Mouse (Mus musculus) midbrain, embryonic 13.5 days (tissue): Measurements from ENCODE around the gene Srl. TPM values are rescaled to one million over a fixed set of nuclear protein-coding genes. Genes with fewer than 3 reads are reported as not detected.

ENCODE experiments used
- ATAC-seq: fragments of 200-750 bp; cut with Nextera tagmentation; 2 replicates; pipeline ENCODE4 v1.8.0; 2017; ENCODE audit warnings: mild to moderate bottlenecking, moderate TSS enrichment, moderate library complexity
- H3K27ac ChIP-seq: fragments of 300-500 bp; sonication (generic); 2 replicates; pipeline ENCODE4 v1.5.1; 2015; ENCODE audit warnings: inconsistent platforms, mild to moderate bottlenecking, moderate library complexity
- H3K27me3 ChIP-seq: fragments of 300-500 bp; sonication (generic); 2 replicates; pipeline ENCODE4 v1.6.1; 2015; ENCODE audit warnings: mild to moderate bottlenecking, inconsistent platforms
- H3K36me3 ChIP-seq: fragments of 300-500 bp; sonication (generic); 2 replicates; pipeline ENCODE4 v1.6.1; 2015; ENCODE audit warnings: mild to moderate bottlenecking, inconsistent platforms
- H3K4me1 ChIP-seq: fragments of 300-500 bp; sonication (generic); replicated peaks from 2 replicates; pipeline ENCODE4 v1.6.1; 2015; ENCODE audit warnings: inconsistent platforms
- H3K4me2 ChIP-seq: fragments of 300-500 bp; sonication (generic); replicated peaks from 2 replicates; pipeline ENCODE4 v1.6.1; 2015; ENCODE audit warnings: moderate library complexity, mild to moderate bottlenecking, inconsistent platforms
- H3K4me3 ChIP-seq: fragments of 300-500 bp; sonication (generic); replicated peaks from 2 replicates; pipeline ENCODE4 v1.5.1; 2015; ENCODE audit warnings: mild to moderate bottlenecking, inconsistent platforms
- H3K9ac ChIP-seq: fragments of 300-500 bp; sonication (generic); replicated peaks from 2 replicates; pipeline ENCODE4 v1.6.1; 2015; ENCODE audit warnings: mild to moderate bottlenecking, inconsistent platforms
- H3K9me3 ChIP-seq: fragments of 300-500 bp; sonication (generic); 2 replicates; pipeline ENCODE4 v1.6.1; 2016; ENCODE audit warnings: mild to moderate bottlenecking, inconsistent platforms
- WGBS: fragments of 180-500 bp; shearing (Covaris S2); methylation state at CpG from one replicate; pipeline ENCODE4 v1.1.7; 2015; 5-methylcytosine and 5-hydroxymethylcytosine counted together
- polyA plus RNA-seq: library from polyadenylated mRNA; unstranded; fragments of >200 nt; fragmentation: Nextera tagmentation; extraction: Ambion mirVana; gene quantifications from 2 replicates; pipeline ENCODE4 v1.2.1, GENCODE M21; 2015

Srl gene
- polyA plus RNA-seq, 1 experiment from 2014 or later = 21.6 TPM

GRCm38 (mm10) chr16:4454563-4454962, 87.1 kb downstream of the Srl start:
- WGBS = 91% methylated on average over 7 of the region's 7 CpGs
- no peak overlapping the region for H3K4me3 ChIP-seq
- ATAC-seq = no peak
- H3K4me2 ChIP-seq = no peak overlapping the region
- no peak overlapping the region for H3K9ac ChIP-seq
- H3K27ac ChIP-seq = no peak overlapping the region
- no peaks in the 10 kb centered on the region for H3K27me3 ChIP-seq
- H3K36me3 ChIP-seq = no peaks in the 10 kb centered on the region
- no peaks in the 10 kb centered on the region for H3K4me1 ChIP-seq
- H3K9me3 ChIP-seq = no peaks in the 10 kb centered on the region

DNA sequence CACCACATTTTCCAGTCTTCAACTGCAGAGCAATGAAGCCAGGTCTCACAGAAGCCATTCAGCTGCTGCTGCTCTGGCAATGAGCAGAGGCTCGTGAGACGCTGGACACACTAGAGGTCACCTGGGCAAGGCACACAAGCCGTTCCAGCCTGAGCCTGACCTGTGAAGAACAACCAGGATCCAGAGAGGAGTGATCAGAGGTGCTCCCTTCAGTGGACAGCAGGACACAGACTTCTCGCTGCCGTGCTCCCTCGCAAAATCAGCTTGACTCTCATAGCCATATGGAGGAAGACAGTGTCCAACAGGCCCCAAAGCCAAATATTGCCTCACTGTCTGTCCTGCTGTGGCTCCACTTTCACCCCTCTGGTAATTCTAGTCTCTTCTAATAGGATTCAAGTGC, 92.2 kb downstream of the Srl start:
- no peak for ATAC-seq
- 91% methylated on average over 6 of the region's 6 CpGs for WGBS
- no peaks in the 10 kb centered on the region for H3K27me3 ChIP-seq

GRCm38 (mm10) chr16:4448235-4448634, 93.4 kb downstream of the Srl start:
- Histone ChIP-seq H3K27ac (no peak overlapping the region), H3K4me3 (no peak overlapping the region), H3K4me2 (no peak overlapping the region), H3K9ac (no peak overlapping the region), H3K4me1 (no peaks in the 10 kb centered on the region), H3K36me3 (no peaks in the 10 kb centered on the region), H3K27me3 (no peaks in the 10 kb centered on the region), H3K9me3 (no peaks in the 10 kb centered on the region)
- ATAC-seq = no peak
- 53% methylated on average over 9 of the region's 9 CpGs for WGBS

More for the DNA sequence above, 92.2 kb downstream of the Srl start:
- Histone ChIP-seq H3K4me1 (no peaks in the 10 kb centered on the region), H3K9ac (no peak overlapping the region), H3K4me3 (no peak overlapping the region), H3K4me2 (no peak overlapping the region), H3K36me3 (no peaks in the 10 kb centered on the region), H3K9me3 (no peaks in the 10 kb centered on the region), H3K27ac (no peak overlapping the region)

DNA sequence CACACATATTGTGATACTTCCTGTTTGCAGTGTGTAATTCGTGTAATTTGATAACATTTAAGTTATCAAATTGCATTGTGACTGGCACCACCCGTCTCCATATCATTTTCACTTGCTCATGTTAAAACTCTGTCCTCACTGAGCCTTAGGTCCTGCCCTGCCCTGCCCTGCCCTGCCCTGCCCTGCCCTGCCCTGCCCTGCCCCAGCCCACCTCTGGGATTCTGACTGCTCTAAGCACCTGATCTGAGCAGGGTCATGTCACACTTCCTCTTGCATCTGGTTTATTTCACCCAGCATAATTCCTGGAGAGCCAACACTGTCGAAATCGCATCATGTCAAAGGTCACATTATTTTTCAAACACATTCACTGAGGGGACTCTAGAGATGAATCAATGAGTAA, 95.2 kb downstream of the Srl start:
- Histone ChIP-seq H3K36me3 (no peaks in the 10 kb centered on the region), H3K9ac (no peak overlapping the region), H3K4me1 (no peaks in the 10 kb centered on the region), H3K4me3 (no peak overlapping the region), H3K9me3 (no peaks in the 10 kb centered on the region), H3K4me2 (no peak overlapping the region), H3K27ac (no peak overlapping the region), H3K27me3 (no peaks in the 10 kb centered on the region)
- ATAC-seq = no peak
- WGBS = 84% methylated on average over 4 of the region's 4 CpGs

DNA sequence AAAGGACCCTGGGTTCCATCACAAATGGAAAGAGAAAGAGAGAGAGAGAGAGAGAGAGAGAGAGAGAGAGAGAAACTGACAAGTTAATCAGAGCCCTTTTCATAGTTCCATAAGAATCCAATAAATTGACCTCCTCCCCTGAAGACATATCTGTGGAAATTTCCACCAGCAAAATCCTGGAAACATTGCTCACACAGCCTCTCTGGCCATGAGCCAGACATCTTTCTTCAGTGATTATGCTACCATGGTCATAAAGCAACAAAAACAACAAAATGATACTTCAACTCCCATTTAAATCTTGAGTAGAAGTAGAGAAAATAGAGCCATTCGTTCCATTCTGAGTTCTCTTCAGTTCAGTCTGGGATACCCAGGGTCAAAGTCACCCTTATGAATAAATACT, 97.2 kb downstream of the Srl start:
- H3K36me3 ChIP-seq = no peaks in the 10 kb centered on the region
- H3K9me3 ChIP-seq = no peaks in the 10 kb centered on the region
- no peak overlapping the region for H3K4me3 ChIP-seq
- H3K4me1 ChIP-seq = no peaks in the 10 kb centered on the region
- ATAC-seq = no peak
- no peaks in the 10 kb centered on the region for H3K27me3 ChIP-seq
- WGBS = 76% methylated on average over 1 of the region's 1 CpGs
- H3K9ac ChIP-seq = no peak overlapping the region
- H3K4me2 ChIP-seq = no peak overlapping the region
- H3K27ac ChIP-seq = no peak overlapping the region

DNA sequence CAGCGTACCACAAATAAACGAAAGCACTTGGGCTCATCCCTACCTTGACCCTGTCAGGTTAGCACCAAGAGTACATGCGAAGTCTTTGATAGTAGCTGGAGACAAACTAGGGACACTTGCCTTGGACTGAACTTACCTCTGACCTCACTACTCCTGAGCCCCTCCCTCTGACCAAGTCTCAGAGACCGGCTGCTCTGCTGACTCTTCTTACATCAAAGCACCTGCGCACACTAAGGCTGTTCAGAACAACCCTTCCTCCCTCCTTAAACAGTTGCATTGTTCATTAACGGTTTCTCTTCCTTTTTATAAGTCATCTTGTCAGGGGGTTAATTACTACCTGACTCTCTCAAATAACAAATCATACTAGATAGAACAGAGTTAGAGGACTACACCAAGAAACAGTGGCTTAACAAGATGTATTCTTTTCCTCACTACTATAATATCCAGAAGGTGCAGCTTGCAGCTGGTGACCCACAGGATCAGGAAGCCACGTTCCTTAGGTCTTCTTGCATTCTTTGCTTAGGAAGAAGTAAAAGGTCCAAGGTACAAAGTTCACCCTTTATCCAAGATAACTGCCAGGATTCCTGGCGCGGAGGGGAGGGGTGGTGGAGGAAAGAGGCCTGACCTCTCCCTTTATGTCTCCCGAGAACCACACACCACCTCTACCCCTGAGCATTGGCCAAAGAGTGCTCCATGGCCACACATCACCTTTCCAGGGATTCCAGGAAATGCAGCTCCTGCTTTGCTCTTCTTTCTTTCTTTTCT, 102.1 kb downstream of the Srl start:
- no peak overlapping the region for H3K9ac ChIP-seq
- no peak overlapping the region for H3K27ac ChIP-seq
- no peaks in the 10 kb centered on the region for H3K4me1 ChIP-seq
- 82% methylated on average over 10 of the region's 10 CpGs for WGBS
- no peak overlapping the region for H3K4me2 ChIP-seq
- ATAC-seq = no peak
- H3K27me3 ChIP-seq = no peaks in the 10 kb centered on the region
- H3K9me3 ChIP-seq = no peaks in the 10 kb centered on the region
- H3K36me3 ChIP-seq = no peaks in the 10 kb centered on the region
- H3K4me3 ChIP-seq = no peak overlapping the region

- ATAC-seq = no peak
- no peak overlapping the region for H3K4me3 ChIP-seq
- H3K4me2 ChIP-seq = no peak overlapping the region
- H3K36me3 ChIP-seq = no peaks in the 10 kb centered on the region
- H3K9ac ChIP-seq = no peak overlapping the region
- no peaks in the 10 kb centered on the region for H3K27me3 ChIP-seq
- no peaks in the 10 kb centered on the region for H3K4me1 ChIP-seq
- H3K27ac ChIP-seq = no peak overlapping the region
- no peaks in the 10 kb centered on the region for H3K9me3 ChIP-seq
- WGBS = 76% methylated on average over 4 of the region's 4 CpGs
These were observed 104.9 kb downstream of the Srl start for GRCm38 (mm10) chr16:4436738-4437137.

- Histone ChIP-seq H3K36me3 (no peaks in the 10 kb centered on the region), H3K9ac (no peak overlapping the region)
These were observed 106.2 kb downstream of the Srl start for GRCm38 (mm10) chr16:4435371-4435770.

GRCm38 (mm10) chr16:4431841-4432240, 109.8 kb downstream of the Srl start:
- 82% methylated on average over 4 of the region's 4 CpGs for WGBS
- Histone ChIP-seq H3K4me3 (no peak overlapping the region), H3K9ac (no peak overlapping the region), H3K27ac (no peak overlapping the region), H3K4me2 (no peak overlapping the region), H3K4me1 (no peaks in the 10 kb centered on the region), H3K27me3 (no peaks in the 10 kb centered on the region), H3K9me3 (no peaks in the 10 kb centered on the region), H3K36me3 (no peaks in the 10 kb centered on the region)
- ATAC-seq = no peak

More at GRCm38 (mm10) chr16:4435371-4435770, 106.2 kb downstream of the Srl start:
- no peak overlapping the region for H3K4me3 ChIP-seq
- no peak overlapping the region for H3K4me2 ChIP-seq
- ATAC-seq = no peak
- H3K9me3 ChIP-seq = no peaks in the 10 kb centered on the region
- 90% methylated on average over 2 of the region's 2 CpGs for WGBS
- no peaks in the 10 kb centered on the region for H3K4me1 ChIP-seq
- H3K27ac ChIP-seq = no peak overlapping the region
- no peaks in the 10 kb centered on the region for H3K27me3 ChIP-seq

GRCm38 (mm10) chr16:4431013-4431412, 110.6 kb downstream of the Srl start:
- no peak overlapping the region for H3K9ac ChIP-seq
- 87% methylated on average over 3 of the region's 3 CpGs for WGBS
- H3K27me3 ChIP-seq = no peaks in the 10 kb centered on the region
- H3K4me2 ChIP-seq = no peak overlapping the region
- H3K4me1 ChIP-seq = no peaks in the 10 kb centered on the region
- H3K36me3 ChIP-seq = no peaks in the 10 kb centered on the region
- H3K27ac ChIP-seq = no peak overlapping the region
- ATAC-seq = no peak
- no peak overlapping the region for H3K4me3 ChIP-seq
- no peaks in the 10 kb centered on the region for H3K9me3 ChIP-seq

GRCm38 (mm10) chr16:4430232-4430631, 111.4 kb downstream of the Srl start:
- Histone ChIP-seq H3K36me3 (no peaks in the 10 kb centered on the region), H3K4me1 (no peaks in the 10 kb centered on the region), H3K9me3 (no peaks in the 10 kb centered on the region), H3K4me3 (no peak overlapping the region), H3K4me2 (no peak overlapping the region), H3K27ac (no peak overlapping the region), H3K27me3 (no peaks in the 10 kb centered on the region), H3K9ac (no peak overlapping the region)
- 90% methylated on average over 5 of the region's 5 CpGs for WGBS
- ATAC-seq = no peak
